Comparison of ENCODE assay signal across 29 mouse cellular contexts in genomic region chr5:45512908-45513307, GRCm38 (mm10). TPM values are rescaled to one million over a fixed set of nuclear protein-coding genes. Genes with fewer than 3 reads are reported as not detected.
DNase-seq lines count a peak whose midpoint lies in the region; ATAC-seq and TF ChIP-seq lines count a peak whose summit lies in the region.
"Had no signal": no experiment of that assay in that cellular context is flagged by ENCODE, and none has a peak within 500 bp of the region (broad histone marks: within the 10 kb centered on the region; RNA-seq: fewer than 3 reads in every experiment).

No protein-coding gene starts in this region.

- no peak overlapping the region for H3K4me3 ChIP-seq in kidney, adult 2 months (ENCODE audit: insufficient read depth, low read depth, low read length)
- H3K4me3 ChIP-seq in kidney, embryonic 14.5 days (ENCODE audit: low read length): no peak overlapping the region
- H3K4me3 ChIP-seq in stomach, postnatal 0 days (ENCODE audit: low read depth, low read length): no peak overlapping the region
- H3K4me3 ChIP-seq: embryonic facial prominence, embryonic 13.5 days; embryonic facial prominence, embryonic 15.5 days; erythroblast, embryonic 14.5 days; forebrain, embryonic 10.5 days; forebrain, embryonic 13.5 days; forebrain, embryonic 15.5 days had no signal

- H3K36me3 ChIP-seq in kidney, adult 2 months (ENCODE audit: control insufficient read depth, insufficient read depth, low read length): no peaks in the 10 kb centered on the region; the same call in 1 of the 2 replicates
- peaks cover 50% of the 10 kb centered on the region for H3K36me3 ChIP-seq in kidney, embryonic 14.5 days (ENCODE audit: control insufficient read depth, insufficient read depth, low read length)
- peaks cover 19% of the 10 kb centered on the region for H3K36me3 ChIP-seq in stomach, postnatal 0 days (ENCODE audit: control insufficient read depth, insufficient read depth, low read length)

- no peaks in the 10 kb centered on the region for H3K9me3 ChIP-seq in kidney, embryonic 14.5 days (ENCODE audit: control insufficient read depth, low read length)
- H3K9me3 ChIP-seq in stomach, postnatal 0 days (ENCODE audit: control insufficient read depth, low read length): no peaks in the 10 kb centered on the region
- H3K9me3 ChIP-seq: embryonic facial prominence, embryonic 13.5 days; embryonic facial prominence, embryonic 15.5 days; forebrain, embryonic 10.5 days; forebrain, embryonic 13.5 days; forebrain, embryonic 15.5 days had no signal

- H3K4me2 ChIP-seq in kidney, embryonic 14.5 days (replicated peaks; ENCODE audit: low read depth, low read length): no peak overlapping the region
- no peak overlapping the region for H3K4me2 ChIP-seq in stomach, postnatal 0 days (replicated peaks; ENCODE audit: low read depth)
- H3K4me2 ChIP-seq: embryonic facial prominence, embryonic 13.5 days; embryonic facial prominence, embryonic 15.5 days; forebrain, embryonic 13.5 days; forebrain, embryonic 15.5 days had no signal

- no peaks in the 10 kb centered on the region for H3K27me3 ChIP-seq in kidney, adult 2 months (replicated peaks; ENCODE audit: control insufficient read depth, insufficient read depth, low read length)
- no peaks in the 10 kb centered on the region for H3K27me3 ChIP-seq in kidney, embryonic 14.5 days (ENCODE audit: control insufficient read depth, insufficient read depth, low read length)
- no peaks in the 10 kb centered on the region for H3K27me3 ChIP-seq in stomach, postnatal 0 days (ENCODE audit: control insufficient read depth, insufficient read depth, low read length)
- H3K27me3 ChIP-seq: embryonic facial prominence, embryonic 13.5 days; embryonic facial prominence, embryonic 15.5 days; forebrain, embryonic 13.5 days; forebrain, embryonic 15.5 days had no signal

- 63% methylated on average over 6 of the region's 6 CpGs for WGBS in kidney, adult 2 months
- 88% methylated on average over 6 of the region's 6 CpGs for WGBS in kidney, embryonic 14.5 days
- 80% methylated on average over 6 of the region's 6 CpGs for WGBS in stomach, postnatal 0 days

- no peak for TF ChIP-seq POLR2A in kidney, adult 2 months (IDR thresholded peaks at IDR 0.05; ENCODE audit: low read depth, low read length)

- TF ChIP-seq CTCF in kidney, adult 2 months (conservative IDR thresholded peaks at IDR 0.05; ENCODE audit: insufficient read depth, insufficient read length, low read depth, low read length): no peak
- TF ChIP-seq CTCF in stomach, postnatal 0 days (IDR thresholded peaks at IDR 0.05; ENCODE audit: low read depth): no peak

- peaks cover 11% of the 10 kb centered on the region; the same call in 1 of the 2 replicates for H3K4me1 ChIP-seq in kidney, adult 2 months (ENCODE audit: control insufficient read depth, insufficient read depth, low read length)
- no peaks in the 10 kb centered on the region for H3K4me1 ChIP-seq in kidney, embryonic 14.5 days (ENCODE audit: control insufficient read depth, insufficient read depth, low read length)
- no peaks in the 10 kb centered on the region for H3K4me1 ChIP-seq in stomach, postnatal 0 days (replicated peaks; ENCODE audit: control insufficient read depth, insufficient read depth)
- H3K4me1 ChIP-seq: embryonic facial prominence, embryonic 13.5 days; embryonic facial prominence, embryonic 15.5 days; forebrain, embryonic 10.5 days; forebrain, embryonic 13.5 days; forebrain, embryonic 15.5 days had no signal

- peak overlapping the region; percentile 59 for H3K27ac ChIP-seq in kidney, adult 2 months (ENCODE audit: insufficient read depth, low read depth, low read length)
- no peak overlapping the region for H3K27ac ChIP-seq in kidney, embryonic 14.5 days (ENCODE audit: low read depth, low read length)
- no peak overlapping the region for H3K27ac ChIP-seq in stomach, postnatal 0 days (replicated peaks)
- H3K27ac ChIP-seq: embryonic facial prominence, embryonic 13.5 days; embryonic facial prominence, embryonic 15.5 days; forebrain, embryonic 10.5 days; forebrain, embryonic 13.5 days; forebrain, embryonic 15.5 days had no signal

- DNase-seq in heart, adult 11 months: peak; percentile 64
- no peak for DNase-seq in heart, postnatal 4 days
- DNase-seq in kidney, adult 2 months: peak; percentile 68
- peak; percentile 49 to 61 for DNase-seq in kidney, postnatal 36 days
- no peak for DNase-seq in kidney, adult 11 months
- peak; percentile 9 for DNase-seq in stomach, postnatal 0 days (ENCODE audit: low spot score)
- no peak for DNase-seq in thymus, postnatal 10 days (ENCODE audit: low spot score in 2 of 2)
- DNase-seq: adrenal gland, adult 2 months; adrenal gland, postnatal 10 days; adrenal gland, postnatal 25 days; cerebellum, adult 11 months; cerebellum, adult 18-20 months; cerebellum, adult 8-10 months; cerebellum, adult 9-11 months; cerebellum, postnatal 14 days; cerebellum, postnatal 36 days; embryo, embryonic 11 days had no signal

- no peak for ATAC-seq in kidney, embryonic 14.5 days (ENCODE audit: low FRiP score, low TSS enrichment)
- ATAC-seq in stomach, postnatal 0 days (ENCODE audit: low FRiP score, low TSS enrichment): no peak
- ATAC-seq: forebrain, embryonic 13.5 days; forebrain, embryonic 15.5 days had no signal

- TF ChIP-seq EP300 in stomach, postnatal 0 days (optimal IDR thresholded peaks at IDR 0.05): no peak

- no peak overlapping the region for H3K9ac ChIP-seq in kidney, embryonic 14.5 days (ENCODE audit: low read depth, low read length)
- no peak overlapping the region for H3K9ac ChIP-seq in stomach, postnatal 0 days (ENCODE audit: low read length)
- H3K9ac ChIP-seq: embryonic facial prominence, embryonic 13.5 days; embryonic facial prominence, embryonic 15.5 days; forebrain, embryonic 13.5 days; forebrain, embryonic 15.5 days had no signal

RNA-seq across cellular contexts. Expression of gene Med28, which starts 7.1 kb away (rescaled TPM):
- 10 to 100 TPM; 53.6 to 60.3 TPM for total RNA-seq in heart, postnatal 4 days (2021)
- 173 and 194 TPM in 2 replicates for polyA plus RNA-seq in kidney, adult 2 months (2012; rRNA removed)
- polyA plus RNA-seq in kidney, embryonic 14.5 days (2014; fragmentation: Nextera tagmentation; extraction: Ambion mirVana): 265 and 309 TPM in 2 replicates
- 160 and 169 TPM in 2 replicates for polyA plus RNA-seq in stomach, postnatal 0 days (2015; fragmentation: Nextera tagmentation; extraction: Ambion mirVana)

RNA-seq across cellular contexts. Expression of gene Lap3, which starts 19.7 kb away (rescaled TPM):
- total RNA-seq in heart, postnatal 4 days (2021): 10 to 100 TPM; 74.3 to 92.5 TPM
- polyA plus RNA-seq in kidney, adult 2 months (2012; rRNA removed): 93.2 and 96.5 TPM in 2 replicates
- polyA plus RNA-seq in kidney, embryonic 14.5 days (2014; fragmentation: Nextera tagmentation; extraction: Ambion mirVana): 88.3 and 112 TPM in 2 replicates
- polyA plus RNA-seq in stomach, postnatal 0 days (2015; fragmentation: Nextera tagmentation; extraction: Ambion mirVana): 58.4 and 63.2 TPM in 2 replicates

RNA-seq across cellular contexts. Expression of gene Clrn2, which starts 59.4 kb away (rescaled TPM):
- not detected for total RNA-seq in heart, postnatal 4 days (2021)
- polyA plus RNA-seq in kidney, adult 2 months (2012; rRNA removed): not detected in 2 replicates
- polyA plus RNA-seq in kidney, embryonic 14.5 days (2014; fragmentation: Nextera tagmentation; extraction: Ambion mirVana): not detected in 2 replicates
- polyA plus RNA-seq in stomach, postnatal 0 days (2015; fragmentation: Nextera tagmentation; extraction: Ambion mirVana): not detected in 2 replicates
- total RNA-seq: adrenal gland, adult 2 months; adrenal gland, postnatal 10 days; adrenal gland, postnatal 25 days; adrenal gland, postnatal 4 days; common myeloid progenitor, adult 5-6 weeks; ES-E14; MEL had no signal
- polyA plus RNA-seq: adrenal gland, adult 2 months; C2C12; embryonic facial prominence, embryonic 13.5 days; erythroblast, embryonic 14.5 days; forebrain, embryonic 13.5 days had no signal

Comparison
In these comparisons a context has a peak if more than half of its experiments do, and no peak if none do; other contexts are left out.
1. DNase-seq: peak in heart, adult 11 months (single experiment), kidney, adult 2 months (single experiment), kidney, postnatal 36 days (2 of 2) and stomach, postnatal 0 days (single experiment); none in heart, postnatal 4 days (single experiment), kidney, adult 11 months (single experiment) and thymus, postnatal 10 days (0 of 2).